34 mouse cellular contexts compared by ENCODE assay signal in the genomic region with DNA sequence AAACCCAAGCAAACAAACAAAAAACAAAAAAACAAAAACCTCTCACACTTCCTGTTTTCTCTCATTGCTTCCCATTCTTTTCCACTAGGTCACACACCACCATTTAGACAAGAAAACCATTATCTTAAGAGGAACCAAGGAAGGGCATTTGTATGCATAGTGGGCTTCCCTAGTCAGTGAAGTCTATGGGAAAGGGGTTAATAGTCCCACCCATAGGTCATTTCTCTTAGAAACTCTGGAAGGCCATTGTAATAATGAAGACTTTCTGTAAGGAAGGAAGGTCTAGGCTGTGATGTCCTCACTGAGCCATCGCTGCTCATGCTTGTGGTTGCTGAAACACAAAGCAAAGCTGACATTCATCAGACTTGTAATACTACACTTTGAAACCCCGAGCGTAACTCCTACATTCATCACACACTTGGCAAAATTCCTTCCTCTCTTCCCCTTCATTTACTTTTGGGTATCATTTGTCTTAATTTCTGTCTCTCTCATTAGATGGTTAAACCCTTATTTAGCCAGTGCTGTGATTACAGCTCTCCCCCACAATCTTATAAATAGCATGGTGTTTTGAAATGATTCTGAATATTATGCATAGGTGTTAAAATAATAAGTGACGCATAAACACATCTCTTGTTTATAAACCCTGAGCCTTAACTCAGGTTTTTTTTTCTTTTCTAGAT. TPM values are rescaled to one million over a fixed set of nuclear protein-coding genes. Genes with fewer than 3 reads are reported as not detected.
A peak's percentile ranks its signal among the peaks of the same experiment; 100 is the strongest.
DNase-seq lines count a peak whose midpoint lies in the region; ATAC-seq and TF ChIP-seq lines count a peak whose summit lies in the region.
"Had no signal": no experiment of that assay in that cellular context is flagged by ENCODE, and none has a peak within 500 bp of the region (broad histone marks: within the 10 kb centered on the region; RNA-seq: fewer than 3 reads in every experiment).

No protein-coding gene starts in this region.

- 51% methylated on average over 4 of the region's 4 CpGs for WGBS in hindbrain, embryonic 12.5 days
- 64% methylated on average over 4 of the region's 4 CpGs for WGBS in hindbrain, embryonic 10.5 days
- WGBS in hindbrain, embryonic 13.5 days: 43% methylated on average over 4 of the region's 4 CpGs
- 63% methylated on average over 4 of the region's 4 CpGs for WGBS in neural tube, embryonic 15.5 days
- 79% methylated on average over 4 of the region's 4 CpGs for WGBS in midbrain, embryonic 13.5 days

- H3K9me3 ChIP-seq in hindbrain, embryonic 12.5 days (replicated peaks): no peaks in the 10 kb centered on the region
- H3K9me3 ChIP-seq in hindbrain, embryonic 10.5 days: no peaks in the 10 kb centered on the region
- no peaks in the 10 kb centered on the region for H3K9me3 ChIP-seq in hindbrain, embryonic 13.5 days
- H3K9me3 ChIP-seq in neural tube, embryonic 15.5 days (replicated peaks): no peaks in the 10 kb centered on the region
- no peaks in the 10 kb centered on the region for H3K9me3 ChIP-seq in midbrain, embryonic 13.5 days
- H3K9me3 ChIP-seq: forebrain, embryonic 15.5 days; heart, embryonic 12.5 days; intestine, embryonic 15.5 days; limb, embryonic 12.5 days; lung, embryonic 15.5 days had no signal

- TF ChIP-seq CTCF in brain, embryonic 14.5 days (IDR thresholded peaks at IDR 0.05; ENCODE audit: borderline replicate concordance, extremely low read depth, insufficient read depth, insufficient read length): no peak

- no peak overlapping the region for H3K9ac ChIP-seq in hindbrain, embryonic 12.5 days
- H3K9ac ChIP-seq in hindbrain, embryonic 13.5 days: no peak overlapping the region
- no peak overlapping the region for H3K9ac ChIP-seq in neural tube, embryonic 15.5 days (replicated peaks)
- H3K9ac ChIP-seq in midbrain, embryonic 13.5 days (replicated peaks): no peak overlapping the region
- H3K9ac ChIP-seq: forebrain, embryonic 15.5 days; heart, embryonic 12.5 days; intestine, embryonic 15.5 days; limb, embryonic 12.5 days; lung, embryonic 15.5 days had no signal

- no peaks in the 10 kb centered on the region for H3K4me1 ChIP-seq in hindbrain, embryonic 12.5 days
- H3K4me1 ChIP-seq in hindbrain, embryonic 10.5 days (replicated peaks): no peaks in the 10 kb centered on the region
- H3K4me1 ChIP-seq in hindbrain, embryonic 13.5 days (replicated peaks): no peaks in the 10 kb centered on the region; the same call in 1 of the 2 replicates
- H3K4me1 ChIP-seq in neural tube, embryonic 15.5 days: no peaks in the 10 kb centered on the region
- H3K4me1 ChIP-seq in midbrain, embryonic 13.5 days (replicated peaks): no peaks in the 10 kb centered on the region
- H3K4me1 ChIP-seq: forebrain, embryonic 15.5 days; heart, embryonic 12.5 days; intestine, embryonic 15.5 days; limb, embryonic 12.5 days; lung, embryonic 15.5 days had no signal

- H3K27ac ChIP-seq in hindbrain, embryonic 12.5 days: no peak overlapping the region
- H3K27ac ChIP-seq in hindbrain, embryonic 10.5 days: no peak overlapping the region
- no peak overlapping the region for H3K27ac ChIP-seq in hindbrain, embryonic 13.5 days
- no peak overlapping the region for H3K27ac ChIP-seq in neural tube, embryonic 15.5 days (replicated peaks)
- H3K27ac ChIP-seq in midbrain, embryonic 13.5 days: no peak overlapping the region
- H3K27ac ChIP-seq: forebrain, embryonic 15.5 days; gastrocnemius, adult 2 months; intestine, embryonic 15.5 days; limb, embryonic 12.5 days; lung, embryonic 15.5 days; stomach, postnatal 0 days had no signal

- H3K4me2 ChIP-seq in hindbrain, embryonic 12.5 days (replicated peaks): no peak overlapping the region
- no peak overlapping the region for H3K4me2 ChIP-seq in hindbrain, embryonic 13.5 days
- no peak overlapping the region for H3K4me2 ChIP-seq in neural tube, embryonic 15.5 days
- H3K4me2 ChIP-seq in midbrain, embryonic 13.5 days (replicated peaks): no peak overlapping the region
- H3K4me2 ChIP-seq: forebrain, embryonic 15.5 days; heart, embryonic 12.5 days; intestine, embryonic 15.5 days; limb, embryonic 12.5 days; liver, embryonic 11.5 days; lung, embryonic 15.5 days; midbrain, embryonic 11.5 days had no signal

- no peak for DNase-seq in hindbrain, embryonic 10.5 days (ENCODE audit: low spot score)
- DNase-seq in brain, embryonic 14.5 days (ENCODE audit: low read depth): peak; percentile 32
- DNase-seq in adrenal gland, adult 8-10 months: no peak
- DNase-seq: adrenal gland, adult 2 months; B cell, adult 2 months; cerebellum, adult 11 months; cerebellum, adult 9-10 months; cerebellum, postnatal 36 days; gastrocnemius, adult 2 months; gastrocnemius, postnatal 36 days; heart, adult 18-20 months; kidney, adult 8-10 months; kidney, postnatal 10 days; layer of hippocampus, postnatal 36 days; right cerebral cortex, postnatal 4 days; thymus, adult 18-20 months; thymus, postnatal 25 days had no signal

- ATAC-seq in hindbrain, embryonic 12.5 days (ENCODE audit: low FRiP score): peak; percentile 89
- peak; percentile 74 for ATAC-seq in hindbrain, embryonic 13.5 days (ENCODE audit: low FRiP score)
- 0 out of 2 replicates have a peak, but pooled peaks have one; percentile 59 for ATAC-seq in neural tube, embryonic 15.5 days (ENCODE audit: low FRiP score)
- no peak for ATAC-seq in midbrain, embryonic 13.5 days
- ATAC-seq: activated CD4-positive, CD25-positive, alpha-beta regulatory T cell, adult 4 months; forebrain, embryonic 15.5 days; intestine, embryonic 15.5 days had no signal

- H3K36me3 ChIP-seq in hindbrain, embryonic 12.5 days: no peaks in the 10 kb centered on the region
- no peaks in the 10 kb centered on the region for H3K36me3 ChIP-seq in hindbrain, embryonic 10.5 days
- no peaks in the 10 kb centered on the region for H3K36me3 ChIP-seq in hindbrain, embryonic 13.5 days
- no peaks in the 10 kb centered on the region for H3K36me3 ChIP-seq in neural tube, embryonic 15.5 days
- no peaks in the 10 kb centered on the region for H3K36me3 ChIP-seq in midbrain, embryonic 13.5 days
- H3K36me3 ChIP-seq: forebrain, embryonic 15.5 days; heart, embryonic 12.5 days; intestine, embryonic 15.5 days; limb, embryonic 12.5 days; lung, embryonic 15.5 days had no signal

- no peak overlapping the region for H3K4me3 ChIP-seq in hindbrain, embryonic 12.5 days
- no peak overlapping the region for H3K4me3 ChIP-seq in hindbrain, embryonic 10.5 days
- no peak overlapping the region for H3K4me3 ChIP-seq in hindbrain, embryonic 13.5 days
- H3K4me3 ChIP-seq in neural tube, embryonic 15.5 days (replicated peaks): no peak overlapping the region
- no peak overlapping the region for H3K4me3 ChIP-seq in midbrain, embryonic 13.5 days (replicated peaks)
- H3K4me3 ChIP-seq: forebrain, embryonic 15.5 days; gastrocnemius, adult 2 months; heart, embryonic 12.5 days; intestine, embryonic 15.5 days; limb, embryonic 12.5 days; lung, embryonic 15.5 days; myocyte had no signal

- no peaks in the 10 kb centered on the region for H3K27me3 ChIP-seq in hindbrain, embryonic 12.5 days
- no peaks in the 10 kb centered on the region for H3K27me3 ChIP-seq in hindbrain, embryonic 10.5 days (ENCODE audit: insufficient read depth, poor library complexity, severe bottlenecking)
- H3K27me3 ChIP-seq in hindbrain, embryonic 13.5 days: no peaks in the 10 kb centered on the region
- H3K27me3 ChIP-seq in neural tube, embryonic 15.5 days (replicated peaks): no peaks in the 10 kb centered on the region
- no peaks in the 10 kb centered on the region for H3K27me3 ChIP-seq in midbrain, embryonic 13.5 days
- H3K27me3 ChIP-seq: forebrain, embryonic 15.5 days; heart, embryonic 12.5 days; intestine, embryonic 15.5 days; limb, embryonic 12.5 days; lung, embryonic 15.5 days had no signal

- TF ChIP-seq POLR2A in brain, embryonic 14.5 days (IDR thresholded peaks at IDR 0.05; ENCODE audit: borderline replicate concordance, extremely low read depth, insufficient read depth, insufficient read length, poor library complexity, severe bottlenecking): no peak

RNA-seq across cellular contexts. Expression of a gene that starts 9.5 kb away (rescaled TPM):
- 9.7 and 11.4 TPM in 2 replicates for polyA plus RNA-seq in hindbrain, embryonic 12.5 days (2016; fragmentation: Nextera tagmentation; extraction: Ambion mirVana)
- 2.2 and 4.1 TPM in 2 replicates for polyA plus RNA-seq in hindbrain, embryonic 10.5 days (2016; fragmentation: Nextera tagmentation; extraction: Ambion mirVana)
- 13.5 and 18.9 TPM in 2 replicates for polyA plus RNA-seq in brain, embryonic 14.5 days (2012; rRNA removed)
- polyA plus RNA-seq in hindbrain, embryonic 13.5 days (2015; fragmentation: Nextera tagmentation; extraction: Ambion mirVana): 18.5 and 19.7 TPM in 2 replicates
- polyA plus RNA-seq in neural tube, embryonic 15.5 days (2015; fragmentation: Nextera tagmentation; extraction: Ambion mirVana): 22.2 and 25.7 TPM in 2 replicates
- under 1 TPM in 1 of 4 experiments, not detected in 3; 0.43 TPM for total RNA-seq in adrenal gland, adult 8-10 months (2022)
- polyA plus RNA-seq in midbrain, embryonic 13.5 days (2015; fragmentation: Nextera tagmentation; extraction: Ambion mirVana): 13.1 and 13.4 TPM in 2 replicates
- total RNA-seq: gastrocnemius, adult 2 months; gastrocnemius, postnatal 36 days; heart, adult 18-20 months; hematopoietic stem cell, adult 5-6 weeks; megakaryocyte, adult 5-6 weeks had no signal
- polyA plus RNA-seq: activated CD4-positive, CD25-positive, alpha-beta regulatory T cell, adult 4 months; liver, embryonic 16.5 days had no signal
